Mouse (Mus musculus): ENCODE data around the gene Obscn. TPM values are rescaled to one million over a fixed set of nuclear protein-coding genes. Genes with fewer than 3 reads are reported as not detected.
A peak's percentile ranks its signal among the peaks of the same experiment; 100 is the strongest.

Obscn gene
- polyA plus RNA-seq, 1 experiment from 2014 or later = 0.29 TPM

GRCm38 (mm10) chr11:59154220-59154619, 18.0 kb upstream of the Obscn start:
- H3K9ac ChIP-seq (ENCODE audit: low read depth, low read length) = no peak overlapping the region
- no peak for ATAC-seq
- H3K27ac ChIP-seq (ENCODE audit: low read length) = no peak overlapping the region
- no peaks in the 10 kb centered on the region for H3K4me1 ChIP-seq (ENCODE audit: control insufficient read depth, insufficient read depth, low read length)
- WGBS = 91% methylated on average over 7 of the region's 7 CpGs
- H3K36me3 ChIP-seq (ENCODE audit: control insufficient read depth, insufficient read depth, low read length) = peaks cover 4% of the 10 kb centered on the region; the same call in 1 of the 2 replicates
- no peak overlapping the region for H3K4me3 ChIP-seq (ENCODE audit: low read depth, low read length)
- no peaks in the 10 kb centered on the region for H3K27me3 ChIP-seq (ENCODE audit: control insufficient read depth, insufficient read depth, low read depth, low read length)
- H3K4me2 ChIP-seq (ENCODE audit: low read length) = no peak overlapping the region
- H3K9me3 ChIP-seq (replicated peaks; ENCODE audit: control insufficient read depth, low read length, poor library complexity, severe bottlenecking) = no peaks in the 10 kb centered on the region

GRCm38 (mm10) chr11:59151729-59152128, 15.5 kb upstream of the Obscn start:
- 34% methylated on average over 3 of the region's 3 CpGs for WGBS
- H3K36me3 ChIP-seq (ENCODE audit: control insufficient read depth, insufficient read depth, low read length) = peaks cover 4% of the 10 kb centered on the region; the same call in 1 of the 2 replicates
- no peaks in the 10 kb centered on the region for H3K4me1 ChIP-seq (ENCODE audit: control insufficient read depth, insufficient read depth, low read length)
- H3K9ac ChIP-seq (ENCODE audit: low read depth, low read length) = no peak overlapping the region
- H3K27ac ChIP-seq (ENCODE audit: low read length) = no peak overlapping the region
- no peak overlapping the region for H3K4me3 ChIP-seq (ENCODE audit: low read depth, low read length)
- no peaks in the 10 kb centered on the region for H3K27me3 ChIP-seq (ENCODE audit: control insufficient read depth, insufficient read depth, low read depth, low read length)
- peaks cover 2% of the 10 kb centered on the region; the same call in 1 of the 2 replicates for H3K9me3 ChIP-seq (replicated peaks; ENCODE audit: control insufficient read depth, low read length, poor library complexity, severe bottlenecking)
- ATAC-seq = no peak
- no peak overlapping the region for H3K4me2 ChIP-seq (ENCODE audit: low read length)

GRCm38 (mm10) chr11:59149302-59149701, 13.1 kb upstream of the Obscn start:
- Histone ChIP-seq H3K27me3 (ENCODE audit: control insufficient read depth, insufficient read depth, low read depth, low read length) (no peaks in the 10 kb centered on the region), H3K4me1 (ENCODE audit: control insufficient read depth, insufficient read depth, low read length) (no peaks in the 10 kb centered on the region), H3K4me2 (ENCODE audit: low read length) (no peak overlapping the region), H3K27ac (ENCODE audit: low read length) (no peak overlapping the region), H3K9me3 (replicated peaks; ENCODE audit: control insufficient read depth, low read length, poor library complexity, severe bottlenecking) (peaks cover 2% of the 10 kb centered on the region; the same call in 1 of the 2 replicates), H3K4me3 (ENCODE audit: low read depth, low read length) (no peak overlapping the region), H3K9ac (ENCODE audit: low read depth, low read length) (no peak overlapping the region), H3K36me3 (ENCODE audit: control insufficient read depth, insufficient read depth, low read length) (no peaks in the 10 kb centered on the region)
- 65% methylated on average over 3 of the region's 3 CpGs for WGBS
- no peak for ATAC-seq

GRCm38 (mm10) chr11:59142962-59143361, 6.8 kb upstream of the Obscn start:
- H3K9me3 ChIP-seq (replicated peaks; ENCODE audit: control insufficient read depth, low read length, poor library complexity, severe bottlenecking) = no peaks in the 10 kb centered on the region
- no peaks in the 10 kb centered on the region for H3K27me3 ChIP-seq (ENCODE audit: control insufficient read depth, insufficient read depth, low read depth, low read length)
- no peak overlapping the region for H3K4me3 ChIP-seq (ENCODE audit: low read depth, low read length)
- ATAC-seq = no peak
- H3K4me1 ChIP-seq (ENCODE audit: control insufficient read depth, insufficient read depth, low read length) = no peaks in the 10 kb centered on the region
- H3K36me3 ChIP-seq (ENCODE audit: control insufficient read depth, insufficient read depth, low read length) = no peaks in the 10 kb centered on the region
- no peak overlapping the region for H3K4me2 ChIP-seq (ENCODE audit: low read length)
- 78% methylated on average over 5 of the region's 5 CpGs for WGBS
- H3K27ac ChIP-seq (ENCODE audit: low read length) = no peak overlapping the region
- H3K9ac ChIP-seq (ENCODE audit: low read depth, low read length) = no peak overlapping the region

- Histone ChIP-seq H3K9ac (ENCODE audit: low read depth, low read length) (no peak overlapping the region), H3K4me2 (ENCODE audit: low read length) (peak overlapping the region; percentile 15; the same call in 1 of the 2 replicates), H3K4me3 (ENCODE audit: low read depth, low read length) (no peak overlapping the region), H3K27ac (ENCODE audit: low read length) (no peak overlapping the region), H3K9me3 (replicated peaks; ENCODE audit: control insufficient read depth, low read length, poor library complexity, severe bottlenecking) (no peaks in the 10 kb centered on the region), H3K4me1 (ENCODE audit: control insufficient read depth, insufficient read depth, low read length) (no peaks in the 10 kb centered on the region), H3K27me3 (ENCODE audit: control insufficient read depth, insufficient read depth, low read depth, low read length) (peaks cover 9% of the 10 kb centered on the region), H3K36me3 (ENCODE audit: control insufficient read depth, insufficient read depth, low read length) (no peaks in the 10 kb centered on the region)
- 14% methylated on average over 13 of the region's 14 CpGs for WGBS
- ATAC-seq = no peak
Measured at GRCm38 (mm10) chr11:59141772-59142370, 5.7 kb upstream of the Obscn start.

- H3K27ac ChIP-seq (ENCODE audit: low read length) = no peak overlapping the region
- no peaks in the 10 kb centered on the region for H3K36me3 ChIP-seq (ENCODE audit: control insufficient read depth, insufficient read depth, low read length)
- H3K4me3 ChIP-seq (ENCODE audit: low read depth, low read length) = no peak overlapping the region
- H3K4me2 ChIP-seq (ENCODE audit: low read length) = no peak overlapping the region
- 75% methylated on average over 19 of the region's 19 CpGs for WGBS
- no peaks in the 10 kb centered on the region for H3K4me1 ChIP-seq (ENCODE audit: control insufficient read depth, insufficient read depth, low read length)
- ATAC-seq = no peak
- H3K27me3 ChIP-seq (ENCODE audit: control insufficient read depth, insufficient read depth, low read depth, low read length) = peaks cover 38% of the 10 kb centered on the region
- H3K9ac ChIP-seq (ENCODE audit: low read depth, low read length) = no peak overlapping the region
- no peaks in the 10 kb centered on the region for H3K9me3 ChIP-seq (replicated peaks; ENCODE audit: control insufficient read depth, low read length, poor library complexity, severe bottlenecking)
Measured at GRCm38 (mm10) chr11:59138537-59139486, 2.6 kb upstream of the Obscn start.

- no peak overlapping the region for H3K9ac ChIP-seq (ENCODE audit: low read depth, low read length)
Measured at GRCm38 (mm10) chr11:59136994-59137706, 948 bp upstream of the Obscn start.

GRCm38 (mm10) chr11:59135051-59135820, 966 bp downstream of the Obscn start:
- peaks cover 54% of the 10 kb centered on the region for H3K27me3 ChIP-seq (ENCODE audit: control insufficient read depth, insufficient read depth, low read depth, low read length)

More at GRCm38 (mm10) chr11:59136994-59137706, 948 bp upstream of the Obscn start:
- no peaks in the 10 kb centered on the region for H3K4me1 ChIP-seq (ENCODE audit: control insufficient read depth, insufficient read depth, low read length)
- H3K27me3 ChIP-seq (ENCODE audit: control insufficient read depth, insufficient read depth, low read depth, low read length) = peaks cover 54% of the 10 kb centered on the region
- no peaks in the 10 kb centered on the region for H3K9me3 ChIP-seq (replicated peaks; ENCODE audit: control insufficient read depth, low read length, poor library complexity, severe bottlenecking)
- no peaks in the 10 kb centered on the region for H3K36me3 ChIP-seq (ENCODE audit: control insufficient read depth, insufficient read depth, low read length)
- H3K4me2 ChIP-seq (ENCODE audit: low read length) = no peak overlapping the region
- no peak overlapping the region for H3K27ac ChIP-seq (ENCODE audit: low read length)
- no peak for ATAC-seq
- 57% methylated on average over 12 of the region's 12 CpGs for WGBS
- no peak overlapping the region for H3K4me3 ChIP-seq (ENCODE audit: low read depth, low read length)

More at GRCm38 (mm10) chr11:59135051-59135820, 966 bp downstream of the Obscn start:
- 2% methylated on average over 55 of the region's 55 CpGs for WGBS
- H3K9me3 ChIP-seq (replicated peaks; ENCODE audit: control insufficient read depth, low read length, poor library complexity, severe bottlenecking) = no peaks in the 10 kb centered on the region
- H3K27ac ChIP-seq (ENCODE audit: low read length) = no peak overlapping the region
- no peak for ATAC-seq
- H3K9ac ChIP-seq (ENCODE audit: low read depth, low read length) = peak overlapping the region; percentile 33
- H3K4me2 ChIP-seq (ENCODE audit: low read length) = peak overlapping the region; percentile 59
- no peaks in the 10 kb centered on the region for H3K4me1 ChIP-seq (ENCODE audit: control insufficient read depth, insufficient read depth, low read length)
- no peaks in the 10 kb centered on the region for H3K36me3 ChIP-seq (ENCODE audit: control insufficient read depth, insufficient read depth, low read length)
- peak overlapping the region; percentile 31 for H3K4me3 ChIP-seq (ENCODE audit: low read depth, low read length)

Measured in midbrain, embryonic 16.5 days (tissue).